Mouse (Mus musculus) right cerebral cortex, postnatal 14 days (tissue): ENCODE measurements at regions not wholly inside any gene's neighbourhood (a gene's known extent, or its start where the extent isn't known, plus 50 kb on each side); places are given as distances from the start of the nearest gene placed in this dataset.
A peak's percentile ranks its signal among the peaks of the same experiment; 100 is the strongest.

ENCODE experiments used
- DNase-seq: peaks from one replicate; pipeline ENCODE4 v3.0.0; 2022

GRCm38 (mm10) chr9:88073165-88073564 is 253.8 kb upstream of the Nt5e start:
- DNase-seq, result peak; percentile 74

GRCm38 (mm10) chr9:88073579-88073978 is 253.4 kb upstream of the Nt5e start:
- no peak for DNase-seq

- DNase-seq, result no peak
Measured at GRCm38 (mm10) chr9:88082931-88083479, 244.0 kb upstream of the Nt5e start.

- no peak for DNase-seq
Measured at GRCm38 (mm10) chr9:88085181-88085816, 241.7 kb upstream of the Nt5e start.

- no peak for DNase-seq
Measured at GRCm38 (mm10) chr9:88085866-88086265, 241.1 kb upstream of the Nt5e start.

- DNase-seq, result no peak
Measured at GRCm38 (mm10) chr9:88091781-88092527, 235.0 kb upstream of the Nt5e start.

GRCm38 (mm10) chr9:88092561-88092960 is 234.4 kb upstream of the Nt5e start:
- no peak for DNase-seq

- no peak for DNase-seq
Measured at GRCm38 (mm10) chr9:88113094-88113493, 213.9 kb upstream of the Nt5e start.

- DNase-seq, result no peak
Measured at GRCm38 (mm10) chr9:88120536-88120935, 206.5 kb upstream of the Nt5e start.

- DNase-seq, result no peak
Measured at GRCm38 (mm10) chr9:88120963-88121570, 205.9 kb upstream of the Nt5e start.

GRCm38 (mm10) chr9:88124322-88125005 is 202.5 kb upstream of the Nt5e start:
- peak; percentile 42 for DNase-seq

- no peak for DNase-seq
Measured at GRCm38 (mm10) chr9:88163025-88163780, 163.8 kb upstream of the Nt5e start.

GRCm38 (mm10) chr9:88177575-88178254 is 149.3 kb upstream of the Nt5e start:
- DNase-seq, result no peak

- DNase-seq, result no peak
Measured at GRCm38 (mm10) chr9:88181189-88181994, 145.6 kb upstream of the Nt5e start.

- no peak for DNase-seq
Measured at GRCm38 (mm10) chr9:88207378-88207777, 119.6 kb upstream of the Nt5e start.

GRCm38 (mm10) chr9:88208022-88208421 is 119.0 kb upstream of the Nt5e start:
- no peak for DNase-seq

- no peak for DNase-seq
Measured at GRCm38 (mm10) chr9:88214758-88215157, 112.2 kb upstream of the Nt5e start.

GRCm38 (mm10) chr9:88220360-88220759 is 106.6 kb upstream of the Nt5e start:
- DNase-seq, result no peak

GRCm38 (mm10) chr9:88221276-88221675 is 105.7 kb upstream of the Nt5e start:
- DNase-seq, result no peak

GRCm38 (mm10) chr9:88221850-88222353 is 105.1 kb upstream of the Nt5e start:
- DNase-seq, result peak; percentile 85

- no peak for DNase-seq
Measured at GRCm38 (mm10) chr9:88237126-88237525, 89.9 kb upstream of the Nt5e start.
